ENCODE assay signal across 14 mouse cellular contexts in the genomic region with DNA sequence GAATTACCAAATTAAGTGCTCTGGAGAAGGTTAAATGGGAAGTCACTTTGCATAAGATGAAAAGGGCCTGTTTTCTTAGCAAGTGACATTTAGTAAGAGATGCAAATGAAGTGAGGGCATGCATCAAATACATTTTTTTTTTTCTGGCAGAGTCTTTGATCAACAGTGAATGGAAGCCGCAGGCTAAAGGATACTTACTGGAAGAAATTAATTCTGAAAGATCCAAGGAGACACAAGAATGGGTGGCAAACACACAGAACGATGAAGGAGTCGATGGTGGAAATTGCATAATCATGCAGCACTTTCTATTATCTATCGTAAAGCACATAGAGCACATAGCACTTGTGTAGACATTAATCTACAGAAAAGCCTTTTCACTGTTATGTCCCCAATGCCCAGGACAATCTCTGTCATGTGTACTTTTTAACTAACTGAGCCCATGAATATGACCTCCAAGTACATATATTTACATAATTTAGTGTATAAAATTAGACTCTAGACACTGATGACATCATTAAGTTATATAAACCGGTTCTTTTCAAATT. TPM values are rescaled to one million over a fixed set of nuclear protein-coding genes. Genes with fewer than 3 reads are reported as not detected.
"Had no signal": no experiment of that assay in that cellular context is flagged by ENCODE, and none has a peak within 500 bp of the region (broad histone marks: within the 10 kb centered on the region; RNA-seq: fewer than 3 reads in every experiment).

No protein-coding gene starts in this region.

- H3K4me3 ChIP-seq: layer of hippocampus, adult 2 months; limb, embryonic 13.5 days; neural tube, embryonic 13.5 days had no signal

- H3K4me1 ChIP-seq: limb, embryonic 13.5 days; neural tube, embryonic 13.5 days had no signal

- H3K4me2 ChIP-seq: limb, embryonic 13.5 days; neural tube, embryonic 13.5 days had no signal

- H3K9ac ChIP-seq: limb, embryonic 13.5 days; liver, embryonic 14.5 days; neural tube, embryonic 13.5 days had no signal

- H3K36me3 ChIP-seq: limb, embryonic 13.5 days; neural tube, embryonic 13.5 days had no signal

- DNase-seq: kidney, adult 18-20 months; kidney, postnatal 10 days; kidney, postnatal 4 days; left cerebral cortex, postnatal 4 days; lung, adult 18-20 months; retina, postnatal 1 day; thymus, postnatal 4 days had no signal

- H3K27ac ChIP-seq: layer of hippocampus, adult 2 months; limb, embryonic 13.5 days; liver, embryonic 14.5 days; neural tube, embryonic 13.5 days had no signal

- H3K9me3 ChIP-seq: limb, embryonic 13.5 days; neural tube, embryonic 13.5 days had no signal

- H3K27me3 ChIP-seq: limb, embryonic 13.5 days; neural tube, embryonic 13.5 days had no signal

RNA-seq across cellular contexts. Expression of gene Galntl6, which starts 44.8 kb away (rescaled TPM):
- total RNA-seq: liver, adult 2 months; megakaryocyte-erythroid progenitor cell, adult 5-6 weeks had no signal
- polyA plus RNA-seq: liver, adult 2 months; liver, embryonic 14.5 days; thymus, postnatal 0 days had no signal

RNA-seq across cellular contexts. Expression of gene BC030500, which starts 45.7 kb away (rescaled TPM):
- total RNA-seq: liver, adult 2 months; megakaryocyte-erythroid progenitor cell, adult 5-6 weeks had no signal
- polyA plus RNA-seq: liver, adult 2 months; liver, embryonic 14.5 days; thymus, postnatal 0 days had no signal
